Mouse (Mus musculus): ENCODE data around the gene Macf1. TPM values are rescaled to one million over a fixed set of nuclear protein-coding genes. Genes with fewer than 3 reads are reported as not detected.

The Macf1 gene
- polyA plus RNA-seq, 1 experiment from 2014 or later: 41.2 TPM

- peaks cover 4% of the 10 kb centered on the region; the same call in 1 of the 2 replicates for H3K4me1 ChIP-seq
These were observed 77.0 kb downstream of the Macf1 start for GRCm38 (mm10) chr4:123607174-123607573.

GRCm38 (mm10) chr4:123605948-123606347 lies 78.2 kb downstream of the Macf1 start:
- Histone ChIP-seq H3K9ac (no peak overlapping the region), H3K4me2 (no peak overlapping the region), H3K36me3 (no peaks in the 10 kb centered on the region), H3K4me3 (replicated peaks) (no peak overlapping the region), H3K9me3 (replicated peaks) (peaks cover 4% of the 10 kb centered on the region; the same call in 1 of the 2 replicates), H3K27ac (no peak overlapping the region), H3K4me1 (peaks cover 4% of the 10 kb centered on the region; the same call in 1 of the 2 replicates), H3K27me3 (no peaks in the 10 kb centered on the region)
- WGBS: 33% methylated on average over 5 of the region's 5 CpGs
- no peak for ATAC-seq (replicated peaks; ENCODE audit: low FRiP score)

More at GRCm38 (mm10) chr4:123607174-123607573, 77.0 kb downstream of the Macf1 start:
- ATAC-seq (replicated peaks; ENCODE audit: low FRiP score): no peak
- Histone ChIP-seq H3K4me2 (no peak overlapping the region), H3K9ac (no peak overlapping the region), H3K9me3 (replicated peaks) (peaks cover 4% of the 10 kb centered on the region; the same call in 1 of the 2 replicates), H3K36me3 (no peaks in the 10 kb centered on the region), H3K27ac (no peak overlapping the region), H3K27me3 (no peaks in the 10 kb centered on the region), H3K4me3 (replicated peaks) (no peak overlapping the region)
- 97% methylated on average over 1 of the region's 1 CpGs for WGBS

- peaks cover 4% of the 10 kb centered on the region; the same call in 1 of the 2 replicates for H3K9me3 ChIP-seq (replicated peaks)
- H3K4me1 ChIP-seq: peaks cover 4% of the 10 kb centered on the region; the same call in 1 of the 2 replicates
- H3K36me3 ChIP-seq: no peaks in the 10 kb centered on the region
- H3K27me3 ChIP-seq: no peaks in the 10 kb centered on the region
- H3K4me3 ChIP-seq (replicated peaks): no peak overlapping the region
- ATAC-seq (replicated peaks; ENCODE audit: low FRiP score): no peak
- H3K9ac ChIP-seq: no peak overlapping the region
- 79% methylated on average over 1 of the region's 1 CpGs for WGBS
- no peak overlapping the region for H3K27ac ChIP-seq
- no peak overlapping the region for H3K4me2 ChIP-seq
These were observed 78.9 kb downstream of the Macf1 start for GRCm38 (mm10) chr4:123605309-123605708.

- Histone ChIP-seq H3K27me3 (no peaks in the 10 kb centered on the region), H3K9ac (no peak overlapping the region), H3K4me3 (replicated peaks) (no peak overlapping the region), H3K36me3 (no peaks in the 10 kb centered on the region), H3K4me1 (peaks cover 4% of the 10 kb centered on the region; the same call in 1 of the 2 replicates), H3K27ac (no peak overlapping the region), H3K4me2 (no peak overlapping the region), H3K9me3 (replicated peaks) (peaks cover 4% of the 10 kb centered on the region; the same call in 1 of the 2 replicates)
- 90% methylated on average over 2 of the region's 2 CpGs for WGBS
- no peak for ATAC-seq (replicated peaks; ENCODE audit: low FRiP score)
These were observed 81.4 kb downstream of the Macf1 start for GRCm38 (mm10) chr4:123602700-123603261.

DNA sequence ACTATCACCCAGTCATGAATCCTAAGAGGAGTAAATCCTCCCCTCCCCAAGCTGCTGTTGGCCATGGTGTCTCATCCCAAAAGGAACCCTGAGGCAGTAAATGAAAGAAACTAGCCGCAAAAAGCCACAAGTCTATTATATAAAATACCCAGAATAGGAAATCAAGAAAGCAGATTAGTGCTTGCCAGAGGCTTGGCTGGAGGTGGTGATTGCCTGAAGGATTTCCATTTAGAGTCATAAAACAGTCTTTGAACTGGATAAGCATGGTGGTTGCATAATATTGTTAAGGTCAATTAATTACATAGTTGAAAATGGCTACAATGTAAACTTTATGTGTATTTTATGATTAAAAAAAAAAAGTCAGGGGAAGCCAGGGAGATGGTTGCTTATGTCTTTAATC lies 83.1 kb downstream of the Macf1 start:
- Histone ChIP-seq H3K9me3 (replicated peaks) (no peaks in the 10 kb centered on the region), H3K4me2 (no peak overlapping the region), H3K36me3 (no peaks in the 10 kb centered on the region), H3K9ac (no peak overlapping the region), H3K4me1 (peaks cover 2% of the 10 kb centered on the region; the same call in 1 of the 2 replicates), H3K27ac (no peak overlapping the region), H3K27me3 (no peaks in the 10 kb centered on the region), H3K4me3 (replicated peaks) (no peak overlapping the region)
- 85% methylated on average over 1 of the region's 1 CpGs for WGBS
- no peak for ATAC-seq (replicated peaks; ENCODE audit: low FRiP score)

DNA sequence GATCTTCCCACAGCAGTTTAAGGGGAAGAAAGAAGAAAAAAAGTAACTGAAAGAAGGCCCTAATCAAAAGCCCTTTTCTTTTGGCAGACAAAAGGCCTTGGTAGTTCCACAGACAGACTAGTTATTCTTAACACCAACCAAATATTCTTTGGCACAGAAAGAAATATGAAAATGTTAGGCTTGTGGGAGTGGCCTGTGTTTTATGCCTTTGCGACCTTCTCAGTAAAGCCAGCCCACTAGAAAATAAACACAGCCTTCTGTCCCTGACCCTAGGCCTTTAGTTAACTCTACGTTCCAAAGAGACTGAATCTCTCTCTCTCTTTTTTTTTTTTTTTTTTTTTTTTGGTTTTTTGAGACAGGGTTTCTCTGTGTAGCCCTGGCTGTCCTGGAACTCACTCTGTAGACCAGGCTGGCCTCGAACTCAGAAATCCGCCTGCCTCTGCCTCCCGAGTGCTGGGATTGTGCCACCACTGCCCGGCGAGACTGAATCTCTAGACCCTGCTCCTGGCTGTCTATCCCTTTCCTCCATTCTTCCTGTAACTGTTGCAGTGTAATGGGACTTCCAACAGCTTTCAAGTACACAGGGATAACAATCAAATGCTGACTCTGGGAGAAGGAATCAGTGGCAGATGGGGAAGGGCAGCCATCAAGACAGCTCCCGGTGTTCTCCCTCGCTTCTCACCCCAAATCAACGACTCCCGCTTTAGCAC lies 85.5 kb downstream of the Macf1 start:
- Histone ChIP-seq H3K36me3 (no peaks in the 10 kb centered on the region), H3K4me1 (peaks cover 16% of the 10 kb centered on the region), H3K9ac (no peak overlapping the region), H3K9me3 (replicated peaks) (no peaks in the 10 kb centered on the region), H3K4me2 (no peak overlapping the region), H3K27ac (no peak overlapping the region), H3K27me3 (no peaks in the 10 kb centered on the region), H3K4me3 (replicated peaks) (no peak overlapping the region)
- 71% methylated on average over 11 of the region's 11 CpGs for WGBS
- no peak for ATAC-seq (replicated peaks; ENCODE audit: low FRiP score)

GRCm38 (mm10) chr4:123594381-123594806 lies 89.8 kb downstream of the Macf1 start:
- H3K4me1 ChIP-seq: peaks cover 37% of the 10 kb centered on the region
- H3K4me2 ChIP-seq: no peak overlapping the region
- H3K36me3 ChIP-seq: no peaks in the 10 kb centered on the region
- no peak for ATAC-seq (replicated peaks; ENCODE audit: low FRiP score)
- peak overlapping the region; percentile 56 for H3K27ac ChIP-seq
- H3K27me3 ChIP-seq: no peaks in the 10 kb centered on the region
- no peaks in the 10 kb centered on the region for H3K9me3 ChIP-seq (replicated peaks)
- no peak overlapping the region for H3K4me3 ChIP-seq (replicated peaks)
- no peak overlapping the region for H3K9ac ChIP-seq
- 61% methylated on average over 5 of the region's 5 CpGs for WGBS

DNA sequence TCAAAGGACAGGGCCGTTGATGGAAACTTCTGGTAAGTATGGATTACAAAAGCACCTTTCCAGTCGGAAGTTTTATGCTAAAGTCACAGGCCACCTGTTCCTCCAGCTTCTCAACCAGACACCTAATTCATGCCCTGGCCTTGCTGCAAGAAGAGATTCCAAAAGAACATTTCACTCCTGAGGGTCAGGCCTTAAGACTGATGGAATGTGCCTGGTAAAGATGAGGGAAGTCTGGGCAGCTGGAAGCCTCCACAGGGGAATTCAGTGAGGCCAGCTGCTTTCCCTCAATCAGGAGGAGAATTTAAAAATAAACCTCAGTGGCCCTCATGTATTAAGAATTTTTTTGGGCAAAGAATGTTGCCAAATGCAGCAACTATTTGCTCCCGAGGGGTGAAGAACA lies 90.5 kb downstream of the Macf1 start:
- Histone ChIP-seq H3K9ac (no peak overlapping the region), H3K9me3 (replicated peaks) (no peaks in the 10 kb centered on the region), H3K4me3 (replicated peaks) (no peak overlapping the region), H3K27ac (peak overlapping the region; percentile 56), H3K4me2 (no peak overlapping the region), H3K4me1 (peaks cover 45% of the 10 kb centered on the region), H3K36me3 (no peaks in the 10 kb centered on the region), H3K27me3 (no peaks in the 10 kb centered on the region)
- WGBS: 37% methylated on average over 3 of the region's 3 CpGs
- ATAC-seq (replicated peaks; ENCODE audit: low FRiP score): no peak

GRCm38 (mm10) chr4:123592046-123592445 lies 92.1 kb downstream of the Macf1 start:
- no peak overlapping the region for H3K4me2 ChIP-seq
- H3K27ac ChIP-seq: no peak overlapping the region
- no peaks in the 10 kb centered on the region for H3K9me3 ChIP-seq (replicated peaks)
- no peaks in the 10 kb centered on the region for H3K27me3 ChIP-seq
- H3K36me3 ChIP-seq: no peaks in the 10 kb centered on the region
- WGBS: 73% methylated on average over 5 of the region's 5 CpGs
- peaks cover 53% of the 10 kb centered on the region for H3K4me1 ChIP-seq
- ATAC-seq (replicated peaks; ENCODE audit: low FRiP score): no peak
- H3K4me3 ChIP-seq (replicated peaks): no peak overlapping the region
- H3K9ac ChIP-seq: no peak overlapping the region

DNA sequence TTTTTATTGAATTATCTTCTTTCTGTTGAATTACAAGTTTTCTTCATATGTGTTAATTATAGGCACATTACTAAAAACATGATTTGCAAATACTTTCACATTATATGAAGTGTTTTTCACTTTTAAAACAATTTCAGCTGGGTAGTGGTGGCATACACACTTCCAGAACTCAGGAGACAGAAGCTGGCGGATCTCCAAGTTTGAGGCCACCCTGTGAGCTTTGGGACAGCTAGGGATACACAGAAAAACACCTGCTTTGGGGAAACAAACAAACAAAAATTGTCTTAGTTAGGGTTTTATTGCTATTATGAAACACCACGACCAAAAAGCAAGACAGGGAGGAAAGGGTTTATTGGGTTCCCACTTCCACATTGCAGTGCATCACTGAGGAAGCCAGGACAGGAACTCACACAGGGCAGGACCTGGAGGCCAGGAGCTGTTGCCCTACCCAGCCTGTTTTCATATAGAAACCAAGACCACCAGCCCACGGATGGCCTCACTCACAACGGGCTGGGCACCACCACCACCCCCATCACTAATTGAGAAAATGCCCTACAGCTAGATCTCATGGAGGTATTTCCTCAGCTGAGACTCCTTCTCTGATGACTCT lies 93.0 kb downstream of the Macf1 start:
- WGBS: 64% methylated on average over 4 of the region's 4 CpGs
- H3K9ac ChIP-seq: no peak overlapping the region
- H3K4me1 ChIP-seq: peaks cover 53% of the 10 kb centered on the region
- H3K9me3 ChIP-seq (replicated peaks): no peaks in the 10 kb centered on the region
- no peak overlapping the region for H3K4me3 ChIP-seq (replicated peaks)
- H3K27me3 ChIP-seq: no peaks in the 10 kb centered on the region
- no peak overlapping the region for H3K27ac ChIP-seq
- no peak for ATAC-seq (replicated peaks; ENCODE audit: low FRiP score)
- no peaks in the 10 kb centered on the region for H3K36me3 ChIP-seq
- no peak overlapping the region for H3K4me2 ChIP-seq

- Histone ChIP-seq H3K9ac (no peak overlapping the region), H3K36me3 (no peaks in the 10 kb centered on the region), H3K9me3 (replicated peaks) (no peaks in the 10 kb centered on the region), H3K27ac (0 out of 2 replicates have a peak overlapping the region, but pooled peaks have one; percentile 71), H3K4me2 (no peak overlapping the region), H3K4me1 (peaks cover 48% of the 10 kb centered on the region), H3K27me3 (no peaks in the 10 kb centered on the region), H3K4me3 (replicated peaks) (no peak overlapping the region)
- 75% methylated on average over 3 of the region's 3 CpGs for WGBS
- ATAC-seq (replicated peaks; ENCODE audit: low FRiP score): no peak
These were observed 94.7 kb downstream of the Macf1 start for GRCm38 (mm10) chr4:123589496-123589895.

Data from kidney, embryonic 15.5 days (tissue).